Mouse (Mus musculus) hindbrain, embryonic 15.5 days (tissue): ENCODE data around the gene Elmsan1. TPM values are rescaled to one million over a fixed set of nuclear protein-coding genes. Genes with fewer than 3 reads are reported as not detected.

Experiments used
- ATAC-seq: fragments of 200-750 bp; cut with Nextera tagmentation; 2 replicates; pipeline ENCODE4 v1.8.0; 2017; ENCODE audit warnings: low read depth, moderate number of reproducible peaks, moderate TSS enrichment; ENCODE audit not compliant: low FRiP score
- H3K27ac ChIP-seq: fragments of 300-500 bp; sonication (generic); replicated peaks from 2 replicates; pipeline ENCODE4 v1.5.1; 2015; ENCODE audit warnings: mild to moderate bottlenecking, inconsistent platforms
- H3K27me3 ChIP-seq: fragments of 300-500 bp; sonication (generic); 2 replicates; pipeline ENCODE4 v1.6.1; 2015; ENCODE audit warnings: control low read depth, inconsistent platforms
- H3K36me3 ChIP-seq: fragments of 300-500 bp; sonication (generic); 2 replicates; pipeline ENCODE4 v1.6.1; 2015; ENCODE audit warnings: control low read depth, inconsistent platforms
- H3K4me1 ChIP-seq: fragments of 300-500 bp; sonication (generic); replicated peaks from 2 replicates; pipeline ENCODE4 v1.6.1; 2015; ENCODE audit warnings: control low read depth, inconsistent platforms
- H3K4me2 ChIP-seq: fragments of 300-500 bp; sonication (generic); 2 replicates; pipeline ENCODE4 v1.6.1; 2015; ENCODE audit warnings: moderate library complexity, mild to moderate bottlenecking, inconsistent platforms
- H3K4me3 ChIP-seq: fragments of 300-500 bp; sonication (generic); 2 replicates; pipeline ENCODE4 v1.5.1; 2015; ENCODE audit warnings: mild to moderate bottlenecking, inconsistent platforms
- H3K9ac ChIP-seq: fragments of 300-500 bp; sonication (generic); 2 replicates; pipeline ENCODE4 v1.6.1; 2015; ENCODE audit warnings: inconsistent platforms
- H3K9me3 ChIP-seq: fragments of 300-500 bp; sonication (generic); 2 replicates; pipeline ENCODE4 v1.6.1; 2016; ENCODE audit warnings: control low read depth, inconsistent platforms
- WGBS: fragments of 180-500 bp; shearing (Covaris S2); methylation state at CpG from one replicate; pipeline ENCODE4 v1.1.7; 2015; 5-methylcytosine and 5-hydroxymethylcytosine counted together
- polyA plus RNA-seq: library from polyadenylated mRNA; unstranded; fragments of >200 nt; fragmentation: Nextera tagmentation; extraction: Ambion mirVana; gene quantifications from 2 replicates; pipeline ENCODE4 v1.2.1, GENCODE M21; 2015

The Elmsan1 gene
- polyA plus RNA-seq, 1 experiment from 2014 or later, result 4.5 TPM

DNA sequence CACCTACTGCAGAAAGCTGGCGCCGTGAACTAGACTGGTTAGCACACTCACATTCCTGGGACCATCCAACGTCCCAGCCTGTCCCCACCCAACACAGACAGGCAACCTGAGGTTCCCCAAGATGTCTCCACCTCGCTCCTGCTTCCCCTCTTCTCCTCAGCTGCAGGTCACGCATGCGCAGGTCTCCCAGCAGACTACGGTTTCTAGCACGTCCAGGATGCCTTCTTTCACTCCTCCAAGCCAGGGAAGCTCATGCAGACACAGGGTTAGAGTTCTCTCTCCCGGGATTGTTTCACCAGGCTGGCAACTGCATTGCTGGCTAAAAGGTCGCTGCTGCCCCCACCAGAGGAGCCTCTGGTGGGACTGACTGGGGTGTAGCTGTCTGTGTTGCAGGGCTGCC, 19.8 kb downstream of the Elmsan1 start:
- no peak for ATAC-seq
- H3K9ac ChIP-seq, result no peak overlapping the region

DNA sequence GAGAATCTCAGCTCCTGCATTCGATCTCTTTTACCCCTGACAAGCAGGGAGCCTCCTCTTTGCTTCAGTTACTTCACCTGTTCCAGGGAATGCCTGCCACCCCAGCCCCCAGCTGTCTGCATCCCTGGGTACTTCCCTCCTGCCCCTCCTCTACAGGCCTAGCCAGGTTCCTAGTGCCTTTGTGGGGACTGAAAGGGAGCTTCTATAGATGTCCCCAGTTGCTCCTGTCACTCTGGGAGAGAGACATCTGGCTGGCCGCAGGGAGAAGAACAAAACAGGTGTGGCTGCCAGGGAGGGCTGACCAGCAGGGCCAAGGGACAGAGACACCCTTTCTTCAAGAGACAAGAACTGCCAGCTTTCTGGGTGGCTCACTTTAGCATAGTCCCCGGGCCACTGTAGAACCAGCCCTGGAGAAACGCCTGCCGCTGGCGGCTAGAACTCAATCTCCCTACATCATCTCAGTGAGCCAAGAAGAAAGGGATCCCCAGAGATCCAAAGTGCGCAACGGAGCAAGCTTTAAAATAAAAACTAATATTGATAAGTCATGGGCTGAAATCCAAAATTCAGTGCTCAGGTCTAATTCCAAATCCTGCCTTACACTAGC, 20.5 kb downstream of the Elmsan1 start:
- Histone ChIP-seq H3K27me3 (no peaks in the 10 kb centered on the region), H3K36me3 (no peaks in the 10 kb centered on the region), H3K4me1 (peaks cover 16% of the 10 kb centered on the region), H3K27ac (no peak overlapping the region), H3K4me2 (no peak overlapping the region), H3K4me3 (no peak overlapping the region), H3K9me3 (no peaks in the 10 kb centered on the region), H3K9ac (no peak overlapping the region)
- ATAC-seq, result no peak
- 65% methylated on average over 8 of the region's 8 CpGs for WGBS

More for the DNA sequence above, 19.8 kb downstream of the Elmsan1 start:
- Histone ChIP-seq H3K9me3 (no peaks in the 10 kb centered on the region), H3K36me3 (no peaks in the 10 kb centered on the region), H3K4me1 (peaks cover 16% of the 10 kb centered on the region), H3K4me3 (no peak overlapping the region), H3K4me2 (no peak overlapping the region), H3K27me3 (no peaks in the 10 kb centered on the region), H3K27ac (no peak overlapping the region)
- WGBS, result 72% methylated on average over 10 of the region's 10 CpGs

DNA sequence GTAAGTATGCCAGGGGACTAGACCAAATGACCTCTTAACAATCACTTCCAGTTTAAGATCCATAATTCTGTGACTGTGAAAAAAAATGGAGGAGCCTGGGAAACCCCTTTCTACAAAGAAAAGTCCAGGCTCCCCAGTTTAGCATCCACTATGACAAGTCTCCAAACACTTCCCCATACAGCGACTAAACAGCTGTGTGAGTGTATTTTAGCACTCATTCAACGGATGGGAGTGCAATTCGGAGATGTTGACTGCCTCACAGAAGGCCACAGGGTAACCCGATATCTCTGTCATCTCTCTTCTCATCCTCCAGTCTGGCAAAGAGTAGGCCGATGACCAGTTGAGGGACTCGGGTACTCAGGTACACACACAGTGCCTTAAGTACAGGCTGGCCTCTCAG, 23.5 kb downstream of the Elmsan1 start:
- WGBS, result 65% methylated on average over 6 of the region's 6 CpGs
- Histone ChIP-seq H3K4me2 (no peak overlapping the region; the same call in 1 of the 2 replicates), H3K4me3 (no peak overlapping the region)

DNA sequence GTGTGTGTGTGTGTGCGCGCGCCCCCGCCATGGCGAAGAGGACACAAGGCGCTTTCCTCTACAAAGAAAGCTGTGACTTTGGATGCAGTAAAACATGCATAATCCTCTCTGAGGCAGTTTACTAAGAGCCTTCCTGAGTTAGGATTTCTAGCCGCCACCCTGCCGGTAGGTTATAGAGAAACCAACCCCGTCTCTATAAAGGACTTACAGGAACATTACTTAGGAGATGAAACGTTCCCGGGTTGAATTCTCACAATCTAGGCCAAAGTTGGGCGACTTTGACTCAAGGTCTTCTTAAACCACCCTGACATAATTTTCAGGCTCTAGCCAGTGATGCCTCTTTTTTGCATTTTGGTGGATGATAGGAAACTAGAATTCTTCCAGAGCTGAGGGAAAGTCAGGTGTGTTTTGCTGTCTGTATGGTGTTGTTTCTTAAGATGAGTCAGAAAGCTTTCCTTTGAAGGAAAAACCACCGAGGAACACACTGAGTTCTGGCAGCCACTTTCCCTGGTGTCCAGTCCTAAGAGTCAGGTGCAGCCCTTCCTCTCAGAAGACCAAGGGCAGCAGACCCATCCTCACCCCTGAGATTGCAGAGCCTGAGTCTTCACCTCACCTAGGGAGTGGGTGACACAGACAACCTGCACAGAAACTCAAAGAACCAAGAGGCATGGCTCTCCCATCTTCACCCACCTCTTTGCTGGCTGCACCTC, 24.1 kb downstream of the Elmsan1 start:
- H3K9me3 ChIP-seq, result no peaks in the 10 kb centered on the region
- H3K4me3 ChIP-seq, result peak overlapping the region; percentile 86
- peak overlapping the region; percentile 94 for H3K27ac ChIP-seq
- H3K4me1 ChIP-seq, result peaks cover 48% of the 10 kb centered on the region
- 5% methylated on average over 10 of the region's 13 CpGs for WGBS
- H3K9ac ChIP-seq, result peak overlapping the region; percentile 85
- no peaks in the 10 kb centered on the region for H3K27me3 ChIP-seq
- no peaks in the 10 kb centered on the region for H3K36me3 ChIP-seq
- H3K4me2 ChIP-seq, result peak overlapping the region; percentile 88
- ATAC-seq, result no peak

More for the DNA sequence above, 23.5 kb downstream of the Elmsan1 start:
- no peak for ATAC-seq
- Histone ChIP-seq H3K27me3 (no peaks in the 10 kb centered on the region), H3K9ac (no peak overlapping the region), H3K27ac (no peak overlapping the region), H3K9me3 (no peaks in the 10 kb centered on the region), H3K36me3 (no peaks in the 10 kb centered on the region), H3K4me1 (peaks cover 42% of the 10 kb centered on the region)

DNA sequence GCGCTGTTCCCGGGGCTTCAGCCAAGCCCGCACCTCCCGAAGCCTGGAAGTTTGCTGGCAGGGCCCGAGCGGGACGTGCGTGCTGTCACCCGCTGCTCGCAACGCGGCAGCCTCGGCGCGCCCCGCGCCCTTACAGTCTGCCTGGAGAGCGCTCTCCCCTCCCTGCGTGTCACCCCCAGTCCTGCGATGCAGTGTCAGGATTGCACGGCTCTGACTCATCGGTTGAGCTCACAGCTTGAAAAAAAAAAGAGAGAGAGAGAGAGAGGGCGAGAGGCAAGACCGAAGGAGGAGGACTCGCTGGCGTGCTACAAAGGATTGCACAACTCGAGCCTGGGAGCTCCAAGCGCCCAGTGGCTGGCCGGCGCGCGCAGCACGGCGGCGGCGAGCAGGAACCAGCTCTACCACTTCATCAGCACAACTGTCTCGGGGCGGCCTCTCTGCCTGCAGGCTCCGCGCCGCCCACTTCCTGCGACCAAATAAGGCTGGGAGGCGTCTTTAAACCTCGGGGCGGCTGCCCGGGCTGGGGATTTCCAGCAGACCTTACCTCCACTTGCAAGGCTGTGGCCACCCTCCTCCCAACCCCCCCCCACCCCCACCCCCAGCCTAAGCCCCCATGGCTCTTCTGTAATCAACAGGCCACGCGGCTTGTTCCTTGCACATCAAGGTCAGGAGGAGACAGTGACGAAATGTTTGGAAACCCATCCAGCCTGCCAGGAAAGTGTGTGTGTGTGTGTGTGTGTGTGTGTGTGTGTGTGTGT, 24.9 kb downstream of the Elmsan1 start:
- H3K27ac ChIP-seq, result peak overlapping the region; percentile 94
- H3K4me3 ChIP-seq, result peak overlapping the region; percentile 86
- no peaks in the 10 kb centered on the region for H3K27me3 ChIP-seq
- peak; percentile 75 for ATAC-seq
- peaks cover 55% of the 10 kb centered on the region for H3K4me1 ChIP-seq
- H3K36me3 ChIP-seq, result no peaks in the 10 kb centered on the region
- no peaks in the 10 kb centered on the region for H3K9me3 ChIP-seq
- WGBS, result 0% methylated on average over 48 of the region's 49 CpGs
- H3K4me2 ChIP-seq, result peak overlapping the region; percentile 88
- H3K9ac ChIP-seq, result peak overlapping the region; percentile 85

DNA sequence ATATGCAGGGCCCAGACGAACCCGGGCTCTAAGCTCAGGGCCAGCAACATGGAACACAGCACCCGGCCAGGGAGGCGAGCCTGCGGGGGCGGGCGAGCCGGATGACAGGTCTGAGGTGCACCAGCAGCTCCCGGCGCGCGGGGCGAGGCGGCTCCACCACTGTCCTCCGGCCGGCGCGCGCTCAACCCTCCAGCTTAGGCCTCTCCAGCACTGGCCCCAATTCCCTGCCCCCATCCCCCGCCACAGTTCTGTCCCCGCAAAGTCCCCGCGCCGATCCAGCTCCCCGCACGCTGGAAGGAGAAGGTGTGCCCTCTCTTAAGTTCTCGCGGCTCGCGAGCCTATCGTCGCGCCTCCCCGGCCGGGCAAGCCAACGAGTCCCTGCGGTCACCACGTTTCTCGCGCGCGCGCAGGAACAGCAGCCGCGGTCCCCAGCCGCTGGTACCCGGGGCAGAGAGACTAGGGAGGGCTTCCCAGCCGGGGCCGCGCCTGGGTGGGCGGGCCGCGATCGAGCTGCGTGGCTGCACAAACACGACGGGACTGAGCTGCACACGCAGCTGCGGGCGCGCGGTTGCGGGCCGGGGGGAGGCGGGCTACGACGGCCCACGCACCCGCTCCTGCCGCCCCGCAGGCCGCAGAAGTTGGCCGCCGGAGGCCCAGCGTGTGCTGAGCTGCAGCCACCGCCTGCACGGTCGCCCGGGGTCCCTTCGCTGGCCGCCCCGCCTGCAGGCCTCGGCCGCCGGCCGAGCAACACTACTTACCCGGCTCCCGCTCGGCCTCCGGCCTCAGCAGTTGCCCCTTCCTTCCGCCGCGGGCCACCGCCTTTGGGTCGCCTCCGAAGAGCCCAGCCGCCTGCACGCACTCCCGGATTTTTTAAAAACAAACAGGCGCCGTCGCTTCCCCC, 25.7 kb downstream of the Elmsan1 start:
- Histone ChIP-seq H3K4me1 (peaks cover 63% of the 10 kb centered on the region), H3K4me2 (peak overlapping the region; percentile 88), H3K36me3 (no peaks in the 10 kb centered on the region), H3K9me3 (no peaks in the 10 kb centered on the region), H3K27me3 (no peaks in the 10 kb centered on the region), H3K9ac (peak overlapping the region; percentile 85), H3K4me3 (peak overlapping the region; percentile 86), H3K27ac (peak overlapping the region; percentile 94)
- ATAC-seq, result peak; percentile 61
- under 1% methylated on average over 95 of the region's 102 CpGs for WGBS

DNA sequence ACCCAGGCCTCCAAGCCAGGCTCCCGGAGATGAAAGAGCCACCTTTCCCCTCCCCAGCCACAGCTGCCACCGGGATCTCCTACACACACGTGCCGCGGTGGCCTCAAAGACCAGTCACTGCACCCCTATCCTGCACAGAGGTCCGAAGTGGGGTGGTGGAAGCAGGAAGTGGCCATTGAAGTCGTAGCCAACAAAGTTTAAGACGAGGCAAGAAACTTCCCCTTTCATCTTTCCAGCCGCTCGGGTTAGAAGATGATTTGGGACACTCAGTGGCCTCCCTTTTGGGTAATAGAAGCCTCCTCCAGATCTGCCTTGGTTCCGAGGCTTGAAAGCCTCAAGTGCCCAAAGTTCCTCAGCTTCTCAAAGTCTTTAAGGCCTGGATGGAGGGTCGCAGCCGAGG, 26.4 kb downstream of the Elmsan1 start:
- Histone ChIP-seq H3K27me3 (no peaks in the 10 kb centered on the region), H3K4me3 (peak overlapping the region; percentile 86), H3K9ac (peak overlapping the region; percentile 85), H3K4me2 (peak overlapping the region; percentile 88), H3K36me3 (no peaks in the 10 kb centered on the region), H3K9me3 (no peaks in the 10 kb centered on the region), H3K27ac (peak overlapping the region; percentile 94), H3K4me1 (peaks cover 70% of the 10 kb centered on the region)
- WGBS, result 2% methylated on average over 13 of the region's 13 CpGs
- no peak for ATAC-seq

DNA sequence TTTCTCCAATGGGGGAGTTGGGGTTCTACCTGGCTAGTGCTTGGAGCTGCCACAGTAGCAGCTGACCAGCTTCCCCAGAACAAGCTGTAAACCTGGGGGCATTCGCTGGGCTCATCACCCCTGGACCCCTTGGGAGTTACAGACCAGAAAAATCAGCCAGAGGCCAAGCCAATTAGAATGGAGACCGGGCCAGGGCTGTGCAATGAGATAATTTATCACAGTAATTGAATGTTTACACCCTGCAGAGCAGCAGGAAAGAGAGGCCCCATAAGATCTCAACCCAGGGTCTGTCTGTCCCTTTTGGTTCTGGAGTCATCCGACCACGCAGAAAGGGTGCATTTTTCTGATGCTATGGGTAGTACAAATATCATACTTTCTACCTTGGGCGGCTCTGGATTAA, 26.9 kb downstream of the Elmsan1 start:
- Histone ChIP-seq H3K9ac (peak overlapping the region; percentile 85), H3K36me3 (no peaks in the 10 kb centered on the region), H3K4me3 (peak overlapping the region; percentile 86), H3K27me3 (no peaks in the 10 kb centered on the region), H3K27ac (no peak overlapping the region), H3K4me1 (peaks cover 75% of the 10 kb centered on the region), H3K9me3 (no peaks in the 10 kb centered on the region), H3K4me2 (peak overlapping the region; percentile 88)
- 16% methylated on average over 5 of the region's 5 CpGs for WGBS
- ATAC-seq, result no peak

DNA sequence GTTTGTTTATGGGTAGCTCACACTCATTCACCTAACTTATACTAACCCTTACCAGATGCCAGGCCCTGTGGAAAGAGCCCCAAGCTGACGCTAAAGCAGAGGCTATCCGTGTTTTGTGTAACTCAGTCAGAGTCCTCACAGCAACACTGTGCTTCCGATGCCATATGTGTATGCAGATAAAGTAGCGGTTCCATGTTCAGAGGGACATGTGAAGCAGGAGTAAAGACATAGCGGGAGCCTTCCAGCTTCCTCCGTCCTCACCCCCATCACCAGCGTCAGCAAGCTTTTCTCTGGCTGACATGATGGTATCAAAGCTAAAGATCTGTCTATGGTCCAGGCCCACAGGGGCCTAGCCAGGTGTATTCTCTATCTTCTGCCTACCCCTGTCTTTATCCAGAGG, 27.5 kb downstream of the Elmsan1 start:
- no peak overlapping the region for H3K27ac ChIP-seq
- 58% methylated on average over 7 of the region's 7 CpGs for WGBS
- no peaks in the 10 kb centered on the region for H3K27me3 ChIP-seq
- H3K4me1 ChIP-seq, result peaks cover 81% of the 10 kb centered on the region
- ATAC-seq, result no peak
- no peak overlapping the region for H3K4me3 ChIP-seq
- peak overlapping the region; percentile 88 for H3K4me2 ChIP-seq
- H3K9ac ChIP-seq, result peak overlapping the region; percentile 85; the same call in 1 of the 2 replicates
- no peaks in the 10 kb centered on the region for H3K9me3 ChIP-seq
- no peaks in the 10 kb centered on the region for H3K36me3 ChIP-seq

DNA sequence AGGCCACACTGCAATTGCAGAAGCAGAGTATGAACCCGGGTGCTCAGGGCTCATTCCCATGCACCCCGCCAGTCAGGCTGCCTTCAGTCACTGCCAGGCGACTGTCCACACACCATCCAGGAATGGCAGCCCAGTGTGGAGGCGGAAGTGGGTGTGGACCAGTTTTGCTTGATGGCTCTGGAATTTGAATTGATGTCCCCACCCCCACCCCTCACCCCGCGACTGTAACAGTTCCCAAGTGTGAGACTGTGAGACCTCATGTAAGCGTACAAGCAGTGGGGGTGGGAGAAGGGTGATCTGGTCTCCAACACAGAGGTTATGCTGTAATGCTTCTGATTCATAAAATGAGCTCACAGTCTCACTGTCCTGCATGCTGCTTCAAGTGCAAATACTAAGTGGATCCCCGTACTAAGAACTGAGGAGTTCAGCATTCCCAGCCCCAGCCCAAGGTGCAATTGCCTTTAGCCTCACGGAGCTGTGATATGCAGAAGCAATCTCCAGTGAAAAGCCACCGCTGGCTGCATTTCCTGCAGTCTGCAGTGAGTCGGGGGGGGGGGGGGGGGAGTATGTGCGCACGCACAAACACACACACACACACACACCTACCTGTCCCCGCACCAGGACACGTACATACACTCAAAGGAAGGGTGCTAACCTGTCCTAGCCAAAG, 28.4 kb downstream of the Elmsan1 start:
- H3K4me3 ChIP-seq, result no peak overlapping the region
- ATAC-seq, result no peak
- peak overlapping the region; percentile 88 for H3K4me2 ChIP-seq
- no peaks in the 10 kb centered on the region for H3K36me3 ChIP-seq
- 40% methylated on average over 14 of the region's 15 CpGs for WGBS
- H3K27ac ChIP-seq, result no peak overlapping the region
- 0 out of 2 replicates have a peak overlapping the region, but pooled peaks have one; percentile 11 for H3K9ac ChIP-seq
- no peaks in the 10 kb centered on the region for H3K9me3 ChIP-seq
- peaks cover 79% of the 10 kb centered on the region for H3K4me1 ChIP-seq
- H3K27me3 ChIP-seq, result no peaks in the 10 kb centered on the region

DNA sequence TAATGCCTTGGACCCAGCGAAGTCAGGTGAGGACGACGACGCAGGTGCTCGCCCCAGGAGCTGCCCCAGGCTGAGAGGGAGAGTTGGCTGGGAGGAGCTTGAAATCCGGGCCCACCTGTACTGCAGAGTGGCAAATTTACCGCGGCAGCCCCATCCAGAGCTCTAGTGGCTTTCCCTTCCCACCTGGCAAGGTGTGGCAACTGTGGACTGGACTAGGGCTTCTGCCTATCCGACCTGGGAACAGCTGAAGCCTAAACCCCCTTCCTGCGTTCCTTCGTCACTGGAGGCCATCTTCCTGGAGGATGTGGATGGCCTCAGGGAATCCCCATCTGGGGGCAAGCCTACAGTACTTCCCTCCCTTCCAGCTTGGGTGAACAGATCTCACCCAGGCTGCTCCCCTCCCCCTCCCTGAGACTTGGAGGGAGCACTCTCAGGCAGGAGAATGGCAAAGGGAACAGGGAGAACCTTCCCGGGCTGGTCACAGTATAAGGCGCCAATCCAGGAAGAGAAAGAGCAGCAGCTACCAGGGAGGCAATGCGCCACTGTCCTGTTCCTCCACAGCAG, 29.7 kb downstream of the Elmsan1 start:
- Histone ChIP-seq H3K9ac (no peak overlapping the region), H3K36me3 (no peaks in the 10 kb centered on the region), H3K4me3 (no peak overlapping the region), H3K27me3 (no peaks in the 10 kb centered on the region), H3K9me3 (no peaks in the 10 kb centered on the region), H3K4me1 (peaks cover 68% of the 10 kb centered on the region), H3K27ac (no peak overlapping the region), H3K4me2 (no peak overlapping the region)
- 71% methylated on average over 14 of the region's 14 CpGs for WGBS
- ATAC-seq, result no peak
